Mouse (Mus musculus): Measurements from ENCODE around the gene Zfp385b.

Zfp385b gene

DNA sequence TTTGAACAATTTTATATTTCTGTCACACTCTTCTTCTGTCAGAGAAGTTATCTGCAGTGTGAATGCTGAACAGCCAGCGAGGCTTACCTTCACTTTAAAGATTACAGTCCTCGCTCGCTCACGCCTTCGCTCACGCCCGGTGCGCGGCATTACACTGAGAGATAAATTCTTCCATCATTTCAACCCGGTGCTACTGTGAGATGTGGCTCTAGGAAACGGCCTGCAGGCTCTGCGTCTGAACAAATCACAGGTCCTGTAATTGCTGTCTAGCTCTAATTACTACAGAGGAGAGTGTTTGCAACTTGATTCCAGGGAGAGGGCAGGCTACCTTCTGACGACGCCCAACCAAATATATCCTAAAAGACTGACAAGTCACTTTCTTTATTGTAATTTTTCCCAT is 300.1 kb downstream of the Zfp385b start:
- DNase-seq (ENCODE audit: low spot score in 2 of 2), result peak; percentile 14 to 20

DNA sequence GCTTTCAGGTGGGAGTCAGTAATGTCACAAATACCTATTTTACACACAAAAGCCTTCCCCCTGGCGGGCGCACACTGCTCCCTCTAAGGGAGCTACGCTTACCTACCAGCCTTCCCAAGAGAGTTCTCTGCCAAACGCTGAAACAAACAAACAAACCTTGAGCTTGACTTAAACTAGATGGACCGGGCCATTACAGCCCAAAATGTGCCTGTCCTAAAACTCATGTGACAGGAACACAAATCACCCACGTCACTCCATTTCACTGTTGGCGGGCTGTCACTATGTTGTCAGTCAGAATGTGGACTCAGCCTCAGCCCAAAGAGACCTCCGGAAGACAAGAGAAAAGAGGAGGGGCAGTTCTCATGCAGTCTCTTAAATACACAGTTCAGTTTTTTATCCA is 300.7 kb downstream of the Zfp385b start:
- no peak for DNase-seq (ENCODE audit: low spot score in 2 of 2)

DNA sequence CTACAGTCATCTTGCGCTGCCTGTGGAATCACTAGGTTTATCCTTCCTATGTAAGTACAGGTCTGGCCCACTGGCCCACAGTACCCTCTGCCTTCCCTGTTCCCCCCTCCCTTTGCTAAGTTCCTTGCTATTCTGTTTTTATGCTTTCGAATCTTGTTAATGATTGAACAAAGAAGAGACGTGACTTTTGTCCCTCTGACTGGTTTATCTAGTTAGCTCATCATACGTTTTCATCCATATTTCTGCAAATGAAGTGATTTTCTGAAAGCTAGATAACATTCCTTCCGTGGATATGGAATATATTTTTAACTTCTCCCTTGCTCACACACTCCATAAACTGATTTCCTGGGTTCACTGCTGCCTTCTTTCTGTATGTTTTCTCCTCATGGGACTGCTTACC is 302.8 kb downstream of the Zfp385b start:
- no peak for DNase-seq (ENCODE audit: low spot score in 2 of 2)

DNA sequence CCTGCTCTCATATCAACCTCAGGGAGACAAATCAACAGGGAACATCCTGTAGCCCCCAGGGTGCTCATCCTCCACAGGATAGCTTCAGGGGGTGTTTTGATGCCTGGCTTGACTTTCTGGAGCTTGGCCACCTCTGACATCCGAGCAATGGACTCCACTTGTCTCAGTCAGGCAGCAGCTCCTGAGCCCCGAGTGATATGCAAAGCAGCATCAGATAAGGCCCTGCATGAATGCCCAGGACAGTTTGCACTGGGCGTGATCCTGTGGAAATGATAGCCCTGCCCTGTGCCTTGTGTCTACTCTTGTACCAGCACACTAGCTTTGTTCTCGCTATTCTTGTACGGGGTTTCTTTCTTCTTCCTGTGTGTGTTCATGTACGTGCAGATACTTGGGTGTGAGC is 303.8 kb downstream of the Zfp385b start:
- DNase-seq (ENCODE audit: low spot score in 2 of 2), result no peak

DNA sequence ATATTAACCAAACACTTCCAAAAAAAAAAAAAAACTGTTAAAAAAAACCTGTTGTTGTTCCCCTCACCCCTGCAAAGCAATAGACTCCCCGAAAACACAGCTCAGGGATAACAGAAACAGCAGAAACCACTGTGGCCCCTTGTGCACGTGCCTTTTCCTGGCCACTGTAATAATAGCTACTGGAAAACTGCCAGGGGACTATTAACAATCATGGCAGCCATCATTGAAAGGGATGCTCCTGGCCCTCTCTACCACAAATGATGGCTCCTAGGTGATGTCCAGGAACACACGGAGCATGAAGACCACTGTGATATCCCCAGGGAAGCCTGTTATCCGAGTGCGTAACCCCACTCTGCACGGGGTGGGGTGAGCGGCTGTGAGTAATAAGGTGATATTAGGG is 304.4 kb downstream of the Zfp385b start:
- no peak for DNase-seq (ENCODE audit: low spot score in 2 of 2)

DNA sequence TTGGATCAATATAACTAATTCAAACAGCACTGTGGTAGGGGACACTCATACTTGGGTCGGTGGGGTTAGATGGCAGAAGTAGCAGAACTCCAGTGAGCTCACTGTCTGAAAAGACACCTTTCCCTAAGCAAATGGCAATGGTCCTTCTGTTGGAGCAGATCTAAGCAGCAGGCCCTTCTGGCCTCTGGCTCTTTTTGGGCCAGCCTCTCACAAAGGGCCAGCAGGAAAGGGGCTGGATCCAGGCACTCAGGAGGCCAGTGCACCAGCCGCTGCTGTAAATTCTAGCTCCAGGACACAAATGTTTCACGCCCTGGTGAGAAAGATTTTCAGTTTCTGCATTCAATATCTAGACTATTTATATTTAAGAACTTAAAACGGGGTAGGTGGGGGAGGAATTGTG is 305.0 kb downstream of the Zfp385b start:
- DNase-seq (ENCODE audit: low spot score in 2 of 2), result no peak

DNA sequence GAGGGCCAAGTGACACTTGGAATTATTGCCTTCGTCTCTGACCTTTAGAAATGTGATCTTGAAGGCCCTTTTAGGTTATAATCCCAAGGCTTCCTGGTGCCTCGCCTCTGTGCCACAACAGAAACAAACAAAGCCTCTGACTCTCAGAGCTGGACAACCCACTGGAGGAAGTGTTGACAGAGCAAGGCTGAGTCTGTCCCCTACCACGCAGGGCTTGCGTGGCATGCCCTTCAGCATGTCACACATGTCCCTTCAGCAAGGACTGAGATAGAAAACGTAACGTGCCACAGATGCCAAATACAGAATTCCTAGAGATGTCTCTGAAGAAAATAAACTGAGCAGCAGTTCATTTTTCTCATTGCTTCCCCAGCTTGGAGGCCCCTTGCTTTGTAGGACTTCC is 310.7 kb downstream of the Zfp385b start:
- DNase-seq (ENCODE audit: low spot score in 2 of 2), result no peak

DNA sequence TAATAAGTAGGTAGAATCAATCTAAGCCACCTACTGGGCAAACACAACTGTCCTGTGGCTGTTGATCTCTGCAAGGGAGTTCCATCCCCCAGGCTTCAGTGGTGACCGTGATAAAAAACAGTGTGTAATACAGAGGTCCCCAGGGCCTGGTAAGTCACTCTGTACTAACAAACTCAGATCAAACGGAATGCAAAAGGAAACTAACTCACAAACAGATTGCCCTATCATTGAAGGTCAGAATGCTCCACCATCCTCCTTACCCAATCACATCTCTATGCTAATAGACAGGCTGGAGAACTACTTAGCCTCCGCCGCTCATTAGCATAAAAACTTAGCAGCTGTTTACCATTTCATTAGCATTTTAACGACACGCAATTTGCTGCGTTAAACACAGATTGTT is 313.1 kb downstream of the Zfp385b start:
- no peak for DNase-seq (ENCODE audit: low spot score in 2 of 2)

DNA sequence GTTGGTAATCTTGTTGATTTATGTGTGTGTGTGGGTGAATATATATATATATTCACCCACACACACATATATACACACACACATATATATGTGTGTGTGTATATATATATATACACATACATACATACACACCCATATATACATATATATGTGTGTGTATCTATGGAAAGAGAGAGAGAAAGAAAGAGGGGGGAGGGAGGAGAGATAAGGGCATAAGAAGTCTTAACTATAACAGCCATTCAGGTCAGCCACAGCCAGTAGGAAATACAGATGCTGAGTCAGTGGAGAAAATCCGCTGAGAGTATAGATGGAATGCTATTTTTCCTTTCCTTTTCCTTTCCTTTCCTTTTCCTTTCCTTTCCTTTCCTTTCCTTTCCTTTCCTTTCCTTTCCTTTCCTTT is 313.8 kb downstream of the Zfp385b start:
- DNase-seq (ENCODE audit: low spot score in 2 of 2), result no peak

DNA sequence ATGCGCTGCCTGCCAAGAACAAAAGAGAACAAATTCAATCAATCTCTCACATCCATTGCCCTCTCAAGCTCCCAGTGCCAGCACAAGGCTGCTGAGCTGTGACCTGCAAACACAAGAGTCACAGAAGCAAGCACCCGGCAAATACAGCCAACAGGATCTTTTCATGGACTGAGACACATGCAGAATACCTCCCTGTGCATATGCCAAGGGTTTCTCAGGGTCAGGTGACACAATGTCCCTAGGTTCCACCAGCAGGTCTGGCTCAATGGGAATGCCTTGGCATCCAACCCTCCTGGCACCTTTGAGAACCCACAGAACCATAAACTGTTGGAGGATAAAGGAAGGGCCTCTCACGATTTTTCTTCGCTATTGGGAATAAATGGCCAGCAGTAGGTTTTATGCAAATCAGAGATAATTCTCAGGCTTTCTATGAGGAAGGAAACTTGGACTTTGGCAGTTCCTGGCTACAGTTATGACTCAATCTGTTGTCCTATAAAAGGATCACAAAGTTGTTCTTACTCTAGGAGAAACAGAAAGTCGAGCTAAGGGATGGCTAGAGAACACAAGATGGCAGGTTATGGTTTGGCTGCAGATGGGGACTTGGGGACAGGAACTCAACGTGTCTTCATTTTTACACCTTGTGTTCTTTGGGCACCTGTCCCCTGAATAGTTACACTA is 315.6 kb downstream of the Zfp385b start:
- no peak for DNase-seq (ENCODE audit: low spot score in 2 of 2)

DNA sequence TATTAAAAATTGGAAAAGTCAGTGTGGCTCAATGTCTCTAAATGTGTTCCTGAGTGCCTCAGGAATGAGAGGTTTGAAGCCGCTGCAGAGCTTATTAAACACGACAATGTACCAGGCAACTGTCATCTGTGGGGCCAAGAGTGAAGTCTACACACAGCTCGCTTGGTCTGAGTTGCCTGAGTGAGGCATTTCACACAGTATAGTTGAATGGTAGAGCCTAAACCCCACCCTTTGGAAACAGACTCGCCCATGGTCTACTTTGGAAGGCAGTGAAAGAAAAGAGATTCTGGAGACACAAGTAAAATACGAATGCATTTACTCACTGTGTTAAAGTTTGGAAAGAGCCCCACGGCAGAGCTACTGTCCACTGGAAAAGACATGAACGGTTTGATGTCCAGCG is 316.2 kb downstream of the Zfp385b start:
- DNase-seq (ENCODE audit: low spot score in 2 of 2), result no peak

DNA sequence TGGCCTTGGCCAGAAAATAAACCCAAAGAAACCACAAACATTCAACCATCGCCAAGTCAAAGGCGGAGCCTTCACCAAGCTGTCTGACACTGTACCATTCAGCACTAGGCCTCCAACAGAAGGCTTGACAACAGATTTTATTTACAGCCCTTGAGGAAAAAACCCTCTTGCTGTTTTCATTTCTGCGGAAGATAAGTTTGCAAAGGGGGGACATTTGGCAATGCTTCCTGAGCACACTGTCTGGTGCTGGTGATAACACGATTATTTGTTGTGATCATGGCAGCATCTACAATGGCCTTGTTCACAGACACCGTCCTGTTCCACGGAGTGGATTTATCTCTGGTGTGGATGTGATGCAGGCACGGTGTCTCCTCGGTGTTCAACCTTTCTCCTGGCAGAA is 317.0 kb downstream of the Zfp385b start:
- no peak for DNase-seq (ENCODE audit: low spot score in 2 of 2)

DNA sequence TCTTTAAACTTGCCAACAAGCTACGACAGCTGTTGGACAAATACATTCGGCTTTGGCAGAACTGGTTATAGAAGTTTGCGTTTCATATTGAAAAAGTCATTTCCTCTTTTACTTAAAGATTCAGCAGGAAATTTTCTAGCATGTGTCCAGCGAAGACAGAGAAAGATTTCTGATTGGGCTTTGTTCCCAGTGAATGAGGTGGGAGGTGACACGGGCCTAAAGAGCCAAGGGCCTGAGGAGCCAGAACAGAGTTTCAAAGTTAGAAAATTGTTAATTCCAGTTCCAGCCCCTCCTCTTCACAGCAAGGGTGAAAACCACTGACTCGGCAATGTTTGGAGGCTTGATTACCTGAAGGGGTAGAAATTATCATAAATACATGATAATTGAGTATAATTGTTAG is 319.0 kb downstream of the Zfp385b start:
- no peak for DNase-seq (ENCODE audit: low spot score in 2 of 2)

DNA sequence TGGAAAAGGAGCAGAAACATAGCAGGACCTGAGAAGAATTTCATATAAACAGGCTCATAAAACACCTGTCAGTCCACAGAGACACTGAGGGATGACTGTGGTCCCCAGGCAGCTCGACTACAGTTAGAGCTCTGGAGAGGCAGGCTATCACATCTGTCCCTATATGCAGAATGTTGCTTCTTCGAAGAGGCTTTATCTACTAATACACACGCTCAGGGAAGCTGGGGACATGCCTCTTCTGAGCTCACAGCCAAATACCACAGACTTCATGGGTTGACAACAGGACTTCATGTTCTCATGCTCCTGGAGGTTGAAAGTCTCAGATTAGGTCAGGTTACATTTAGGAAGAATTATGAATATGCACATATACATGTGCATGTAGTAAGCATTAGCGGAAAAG is 321.1 kb downstream of the Zfp385b start:
- no peak for DNase-seq (ENCODE audit: low spot score in 2 of 2)

DNA sequence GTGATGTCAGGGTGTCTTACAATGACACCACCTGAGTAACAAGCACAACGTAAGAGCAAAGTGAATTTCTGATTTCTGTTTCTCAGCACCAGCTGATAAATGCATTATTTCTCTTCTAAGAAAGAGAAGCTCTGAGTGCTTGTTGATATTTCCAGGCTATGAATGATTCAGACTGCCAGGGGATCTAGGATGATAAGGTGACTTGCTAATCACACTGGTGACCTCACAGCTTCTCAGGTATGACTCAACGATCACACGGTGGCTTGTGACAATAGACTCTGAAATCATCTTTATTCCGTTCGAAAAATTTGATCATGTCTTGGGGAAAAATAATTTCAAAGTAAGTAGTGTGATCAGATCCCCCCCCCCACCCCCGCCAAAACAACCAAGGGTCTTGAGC is 321.5 kb downstream of the Zfp385b start:
- no peak for DNase-seq (ENCODE audit: low spot score in 2 of 2)

DNA sequence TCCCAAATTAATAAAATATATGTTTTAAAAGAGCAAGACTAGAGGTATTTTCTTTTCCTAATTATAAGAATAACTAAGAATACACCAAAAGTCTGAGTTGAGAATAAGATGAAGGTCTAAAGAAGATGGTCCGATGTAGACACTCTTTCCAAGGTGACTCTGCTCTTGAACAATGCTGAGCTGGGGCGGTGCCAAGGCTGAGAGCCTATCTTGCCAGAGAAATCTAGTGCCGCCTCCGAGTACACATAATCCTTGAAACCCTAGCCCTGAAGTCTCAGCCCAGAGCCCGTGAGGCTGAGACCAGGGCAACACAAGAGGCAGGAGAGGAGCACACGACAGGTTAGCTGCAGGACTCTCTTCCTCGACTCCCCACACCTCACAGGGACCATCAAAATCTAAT is 323.4 kb downstream of the Zfp385b start:
- DNase-seq (ENCODE audit: low spot score in 2 of 2), result no peak

DNA sequence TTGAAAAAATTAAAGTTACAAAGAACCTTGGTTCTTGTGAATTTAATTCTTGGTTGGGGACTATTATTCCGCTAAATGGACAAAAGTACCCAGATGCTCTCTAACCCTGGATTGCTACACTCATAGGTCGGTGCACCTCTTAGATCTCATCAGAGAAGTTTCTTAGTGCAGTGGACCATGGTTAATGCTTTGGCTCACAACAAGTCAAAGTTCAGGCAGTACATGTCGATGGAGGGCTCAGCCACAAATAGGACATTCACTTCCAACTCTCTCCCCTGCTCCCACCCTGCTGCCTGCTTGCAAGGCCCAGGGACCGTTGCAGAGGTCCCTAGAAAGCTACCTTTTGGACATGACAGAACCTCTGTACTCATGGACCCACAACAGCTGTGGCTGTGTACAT is 324.1 kb downstream of the Zfp385b start:
- DNase-seq (ENCODE audit: low spot score in 2 of 2), result no peak

DNA sequence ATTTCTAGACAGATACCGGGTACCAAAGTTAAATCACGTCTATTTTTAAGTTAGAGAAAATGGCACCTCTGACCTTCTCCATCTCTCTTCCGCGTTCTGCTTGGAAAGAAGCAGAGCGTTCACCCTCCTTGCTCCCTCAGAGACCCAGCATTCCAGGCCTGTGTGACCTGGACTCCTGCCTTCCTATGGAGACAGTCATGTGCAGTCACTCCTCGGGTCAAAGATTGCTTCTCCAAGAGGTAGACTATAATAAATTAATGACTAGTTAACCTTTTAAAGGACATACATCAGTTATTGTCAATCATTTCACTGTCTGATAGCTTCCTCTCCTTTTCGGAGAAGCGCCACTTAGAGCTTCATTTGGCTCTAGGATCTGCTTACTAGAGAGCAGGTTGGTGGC is 325.7 kb downstream of the Zfp385b start:
- no peak for DNase-seq (ENCODE audit: low spot score in 2 of 2)

DNA sequence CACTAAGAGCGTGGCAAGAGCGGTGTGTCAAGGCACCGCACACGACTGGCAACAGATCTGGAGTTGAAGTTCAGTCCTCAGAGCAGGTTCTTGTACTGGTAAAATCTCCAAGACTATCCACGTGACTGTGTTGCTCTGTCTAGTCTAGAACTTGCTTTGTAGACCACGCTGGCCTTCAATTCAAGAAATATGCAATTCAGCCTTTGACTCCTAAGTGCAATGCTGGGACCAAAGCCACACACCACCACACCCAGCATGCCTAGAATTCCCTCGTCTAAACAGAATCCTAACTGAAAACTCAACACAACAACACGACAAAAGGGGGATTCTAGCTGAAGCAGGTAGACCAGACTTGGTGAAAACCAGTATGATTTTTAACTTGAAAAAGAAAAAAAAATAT is 332.3 kb downstream of the Zfp385b start:
- DNase-seq (ENCODE audit: low spot score in 2 of 2), result no peak

DNA sequence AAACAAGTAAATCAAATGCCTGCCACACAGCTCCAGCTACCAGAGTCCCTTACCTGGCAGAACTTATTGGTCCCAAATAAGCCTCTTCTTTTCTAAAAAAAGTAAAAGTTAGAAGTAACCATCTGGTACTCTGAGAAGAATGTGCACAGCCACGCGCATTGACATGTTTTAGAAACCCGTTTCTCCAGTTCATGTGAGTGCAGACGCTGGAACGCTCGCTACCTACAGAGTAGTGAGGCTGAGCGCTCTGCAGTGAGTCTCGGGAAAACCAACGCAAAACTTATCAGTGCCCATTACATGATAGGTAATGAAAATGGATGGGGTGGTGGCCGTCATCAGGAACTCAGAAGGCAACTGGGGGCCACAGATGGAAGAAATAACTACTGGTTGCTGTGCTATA is 338.2 kb downstream of the Zfp385b start:
- no peak for DNase-seq (ENCODE audit: low spot score in 2 of 2)

DNA sequence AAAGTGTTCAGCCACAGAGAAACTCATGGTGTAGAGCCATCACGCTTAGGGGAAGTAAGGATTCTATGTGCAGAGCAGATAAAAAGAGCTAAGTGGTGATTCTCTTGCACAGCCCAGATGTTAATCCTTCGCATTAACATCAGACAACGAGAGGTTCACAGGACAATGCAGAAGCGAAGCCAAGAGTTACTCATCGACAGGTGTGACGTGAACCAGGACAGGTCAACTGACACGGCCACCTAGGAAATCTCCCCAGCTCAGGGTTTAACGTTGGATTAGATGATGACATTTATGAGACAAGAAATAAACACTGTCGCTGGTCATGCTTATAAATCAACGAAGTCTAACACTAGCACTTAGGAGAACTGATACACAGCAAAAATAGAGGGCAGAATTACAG is 341.9 kb downstream of the Zfp385b start:
- no peak for DNase-seq (ENCODE audit: low spot score in 2 of 2)

DNA sequence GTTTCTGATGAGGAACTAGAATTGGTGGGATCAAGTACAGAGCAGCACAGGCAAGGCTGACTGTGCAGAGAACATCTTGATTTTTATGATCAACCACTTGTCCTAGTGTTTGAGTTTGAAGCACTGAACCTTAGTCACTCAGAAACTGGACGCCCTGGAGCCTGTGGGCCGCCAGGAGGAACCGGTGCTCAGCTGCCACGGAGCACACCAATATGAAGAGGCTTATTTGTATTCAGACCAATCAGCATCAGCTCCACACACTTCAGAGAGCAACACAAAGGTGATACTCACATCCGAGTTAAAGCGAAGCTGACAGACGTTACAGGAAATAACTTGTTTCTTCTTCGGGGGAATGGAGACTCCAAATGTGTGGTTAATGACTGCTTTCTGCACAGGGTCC is 343.0 kb downstream of the Zfp385b start:
- no peak for DNase-seq (ENCODE audit: low spot score in 2 of 2)

DNA sequence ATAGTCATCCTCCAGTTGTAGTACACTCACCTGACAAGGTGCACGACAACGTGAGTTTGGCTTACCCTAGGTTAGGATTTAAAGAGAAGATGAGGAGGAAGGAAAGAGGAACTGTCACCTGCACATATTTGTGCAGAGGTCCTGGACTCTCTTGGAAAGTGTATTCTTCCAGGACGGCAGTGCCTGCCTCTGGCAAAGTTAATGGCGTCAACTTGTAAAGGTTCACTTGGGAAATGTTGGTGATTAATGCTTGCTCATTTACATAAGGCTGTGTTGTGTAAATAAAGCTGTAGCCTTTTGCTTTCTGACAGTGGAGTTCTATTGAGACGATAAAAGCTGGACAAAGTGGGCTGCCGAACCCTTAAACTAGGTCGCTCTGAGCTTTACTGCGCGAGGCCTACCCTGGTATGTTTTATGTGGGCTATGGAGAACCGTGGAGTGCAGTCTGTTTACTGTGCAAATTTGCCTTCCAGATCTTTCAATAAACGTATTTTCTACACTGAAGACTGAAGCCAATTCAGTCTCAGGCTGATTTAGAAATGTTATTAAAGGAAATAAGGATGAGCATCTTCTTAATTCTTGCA is 347.1 kb downstream of the Zfp385b start:
- no peak for DNase-seq (ENCODE audit: low spot score in 2 of 2)

DNA sequence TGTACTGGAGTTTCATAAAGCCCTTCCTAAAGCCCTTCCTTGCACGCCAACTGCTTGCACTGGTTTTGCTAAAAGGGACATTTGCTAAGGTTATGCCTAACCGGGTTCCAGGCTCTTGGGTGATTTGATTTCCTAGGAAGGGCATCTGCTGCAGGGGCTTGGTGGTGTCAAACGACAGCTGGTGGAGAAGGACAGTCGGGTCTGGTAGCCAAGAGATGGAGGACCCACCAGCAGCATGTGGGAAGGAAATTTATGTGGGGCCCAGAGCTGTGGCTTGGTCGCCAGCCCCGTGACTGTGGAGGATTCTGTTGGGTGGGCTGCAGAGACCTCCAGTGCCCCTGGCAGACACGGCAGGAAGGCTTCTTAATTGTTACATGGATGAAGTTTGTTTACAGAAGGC is 348.7 kb downstream of the Zfp385b start:
- DNase-seq (ENCODE audit: low spot score in 2 of 2), result no peak
